Mouse (Mus musculus) urinary bladder, postnatal 14 days (tissue): ENCODE data around the gene Swap70.

ENCODE experiments used
- DNase-seq: peaks from one replicate; pipeline ENCODE4 v3.0.0; 2021; ENCODE audit warnings: low spot score

The Swap70 gene

DNA sequence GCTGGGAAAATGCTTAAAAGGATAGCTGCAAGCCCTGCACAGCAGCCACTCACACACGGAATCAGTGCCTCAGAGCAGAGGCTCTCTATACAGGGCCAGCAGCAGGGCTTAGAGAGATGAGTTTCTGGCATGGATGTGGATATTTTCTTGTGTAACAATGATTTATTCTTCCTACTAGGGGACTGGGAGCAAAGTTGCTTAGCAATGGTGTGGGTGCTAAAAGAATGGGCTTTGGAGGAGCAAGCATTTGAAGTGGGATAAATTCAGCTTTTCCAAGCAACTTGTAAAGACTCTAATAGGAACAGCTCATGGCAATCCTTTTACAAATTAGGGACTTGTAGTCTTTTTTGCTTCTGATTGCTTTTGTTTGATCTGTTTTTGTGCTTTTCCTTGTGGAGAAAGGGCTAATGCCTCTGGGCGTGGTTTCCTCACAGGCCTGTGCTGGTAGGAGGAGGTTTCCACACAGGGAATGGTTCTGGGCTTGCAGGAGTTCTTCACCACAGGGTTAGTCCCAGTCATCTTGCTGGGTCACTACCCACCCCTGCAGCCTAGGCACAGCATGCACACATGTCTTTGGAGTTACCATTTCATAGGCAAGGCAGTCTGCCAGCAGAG lies 16.4 kb downstream of the Swap70 start:
- peak; percentile 26 for DNase-seq

DNA sequence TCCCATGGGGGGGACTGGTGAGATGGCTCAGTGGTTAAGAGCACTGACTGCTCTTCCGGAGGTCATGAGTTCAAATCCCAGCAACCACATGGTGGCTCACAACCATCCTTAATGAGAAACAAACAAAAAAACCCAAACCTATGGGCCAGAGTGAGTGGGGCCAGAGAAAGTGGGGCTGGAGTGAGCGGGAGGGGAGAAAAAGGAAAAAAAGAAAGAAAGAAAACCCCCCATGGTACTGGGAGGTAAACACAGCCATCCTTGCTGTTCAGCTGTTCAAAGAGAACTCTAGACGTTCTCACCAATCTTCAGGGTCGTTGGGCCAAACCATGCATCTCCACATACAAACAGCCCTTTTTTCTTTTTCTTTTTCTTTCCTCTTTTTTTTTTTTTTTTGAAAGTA lies 18.1 kb downstream of the Swap70 start:
- no peak for DNase-seq

DNA sequence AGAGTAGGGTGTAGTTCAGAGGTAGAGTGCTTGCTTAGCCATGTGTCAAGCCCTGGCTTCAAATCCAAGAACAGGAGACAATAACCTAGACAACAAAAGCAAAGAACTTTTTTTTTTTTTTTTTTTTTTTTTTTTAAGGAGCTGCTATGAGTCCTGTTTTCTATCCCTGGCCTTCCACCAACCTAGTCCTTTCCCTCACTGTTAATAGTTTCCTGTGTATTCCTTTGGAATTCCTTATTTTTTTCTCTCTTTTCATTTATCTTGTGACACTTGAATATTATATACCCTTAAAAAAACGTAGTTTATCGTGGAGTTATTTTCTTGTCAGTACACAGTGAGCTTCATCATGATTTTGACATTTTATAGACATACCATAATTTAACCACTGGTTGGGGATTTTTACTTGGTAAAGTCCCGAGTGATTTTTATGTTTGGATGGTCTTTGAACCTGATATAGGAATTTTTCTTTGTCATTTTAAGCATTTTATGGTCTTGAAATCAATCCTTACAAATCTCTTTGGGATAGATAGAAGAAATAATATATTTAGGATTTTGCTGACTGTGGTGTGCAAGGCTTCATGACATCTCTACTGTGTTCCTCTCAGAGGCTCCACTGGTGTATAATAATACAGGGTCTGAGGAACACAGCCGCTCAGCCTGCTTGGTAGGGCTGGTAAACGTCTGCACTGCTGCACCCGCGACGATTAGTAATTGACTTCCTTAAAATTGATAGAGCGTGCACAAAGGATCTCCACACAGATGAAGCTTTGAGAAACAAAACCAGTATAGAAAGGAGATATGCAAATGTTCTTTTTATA lies 20.2 kb downstream of the Swap70 start:
- no peak for DNase-seq

DNA sequence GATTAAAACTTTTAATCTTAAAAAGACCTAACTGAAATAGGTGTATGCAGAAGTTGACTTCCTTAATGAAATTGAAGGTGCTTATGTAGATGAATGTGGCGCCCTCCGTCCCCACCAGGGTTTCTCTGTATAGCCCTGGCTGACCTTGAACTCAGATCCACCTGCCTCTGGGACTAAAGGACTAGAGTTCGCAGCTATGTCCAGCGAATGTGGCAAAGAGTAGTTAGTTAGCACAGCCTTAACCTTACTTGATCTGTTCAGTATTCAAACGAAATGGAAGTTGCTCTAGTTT lies 20.7 kb downstream of the Swap70 start:
- no peak for DNase-seq

DNA sequence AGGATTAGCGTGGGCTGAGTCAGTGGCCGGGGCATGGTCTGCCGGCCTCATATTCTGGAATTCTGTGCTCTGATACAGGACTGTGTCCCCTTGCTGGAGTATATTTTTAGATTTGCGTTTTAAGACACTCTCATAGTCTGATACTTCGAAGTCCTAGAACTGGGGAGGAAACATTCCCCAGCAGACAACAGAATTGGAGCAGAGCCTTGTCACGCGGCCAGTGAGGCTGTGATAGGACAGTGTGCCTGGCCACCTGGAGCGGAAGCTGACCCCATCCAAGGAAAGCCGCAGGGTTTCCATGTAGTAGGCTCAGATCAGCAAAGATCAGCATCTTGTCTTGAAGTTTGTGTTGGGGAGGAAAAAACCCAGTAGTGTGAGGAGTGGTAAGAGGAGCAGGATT lies 23.6 kb downstream of the Swap70 start:
- DNase-seq = no peak

DNA sequence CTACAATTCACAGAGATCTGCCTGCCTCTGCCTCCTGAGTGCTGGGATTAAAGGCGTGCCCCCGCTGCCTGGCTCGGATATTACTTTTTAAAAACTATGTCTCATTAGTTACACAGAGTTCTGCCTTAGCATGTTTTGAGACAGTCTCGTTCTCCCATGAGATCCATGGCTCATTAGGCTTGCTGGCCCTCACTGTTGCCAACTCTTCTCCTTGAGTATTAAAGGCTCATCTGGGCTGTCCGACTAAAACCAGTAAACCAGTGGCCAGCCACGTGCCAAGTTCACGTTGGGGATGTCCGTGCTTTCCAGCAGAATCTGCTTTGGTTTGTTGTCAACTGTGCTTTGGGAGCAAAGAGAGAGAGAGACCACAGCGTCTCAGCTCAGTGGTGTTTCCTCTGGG lies 25.0 kb downstream of the Swap70 start:
- no peak for DNase-seq

DNA sequence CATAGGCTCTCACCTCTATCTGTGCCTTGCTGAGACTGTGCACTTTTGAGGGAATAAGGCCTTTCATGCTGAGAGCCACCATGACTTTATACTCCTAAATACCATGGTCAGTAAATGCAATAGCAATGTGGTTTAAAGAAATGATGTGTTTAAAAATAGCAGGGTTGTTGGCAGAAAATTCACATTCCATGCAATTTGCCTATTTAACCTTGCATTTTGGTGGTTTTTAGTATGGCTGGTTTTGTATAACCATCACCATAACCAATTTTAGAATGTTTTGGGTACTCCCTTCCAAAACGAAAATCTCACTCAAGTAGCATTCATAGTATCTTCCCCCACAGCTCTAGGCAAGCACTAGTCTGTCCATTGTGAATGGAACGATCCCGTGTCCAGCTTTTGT lies 26.3 kb downstream of the Swap70 start:
- no peak for DNase-seq

DNA sequence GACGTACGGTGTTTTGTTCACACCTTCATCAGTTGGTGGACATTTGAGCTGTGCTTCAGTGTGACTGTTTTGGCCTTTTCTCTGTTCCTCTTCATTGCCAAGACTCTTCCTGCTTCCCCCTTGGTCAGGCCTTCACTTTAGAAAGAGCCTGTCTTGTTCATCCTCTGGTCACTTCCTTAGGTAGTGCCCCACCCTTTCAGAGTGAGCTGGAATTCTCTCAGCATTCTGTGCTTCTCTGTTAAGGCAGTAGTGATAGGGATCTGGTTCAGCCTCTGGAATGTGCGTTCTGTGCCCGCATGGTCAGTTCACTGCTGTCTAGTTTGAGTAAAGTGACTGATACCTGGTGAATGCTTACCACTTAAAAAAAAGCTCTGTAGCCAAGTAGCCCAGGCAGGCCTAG lies 27.2 kb downstream of the Swap70 start:
- DNase-seq = no peak

DNA sequence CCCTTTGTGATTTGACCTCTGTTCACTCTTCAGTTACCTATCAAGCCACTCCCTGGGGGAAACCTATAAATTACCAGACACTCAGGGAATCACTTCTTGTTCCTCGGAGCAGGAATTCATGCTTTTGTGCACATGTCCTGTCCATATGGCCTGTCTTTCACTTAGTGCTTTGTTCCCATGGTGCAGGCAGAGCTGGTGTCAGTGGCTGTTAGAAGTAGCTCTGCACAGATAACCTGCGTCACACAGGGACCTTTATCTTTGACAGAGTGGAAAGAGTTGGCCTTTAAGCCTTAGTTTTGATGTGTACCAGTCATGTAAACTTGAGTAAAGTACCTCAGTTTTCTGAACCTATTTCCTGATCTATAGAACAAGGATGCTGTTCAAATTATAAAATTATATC lies 32.4 kb downstream of the Swap70 start:
- no peak for DNase-seq

DNA sequence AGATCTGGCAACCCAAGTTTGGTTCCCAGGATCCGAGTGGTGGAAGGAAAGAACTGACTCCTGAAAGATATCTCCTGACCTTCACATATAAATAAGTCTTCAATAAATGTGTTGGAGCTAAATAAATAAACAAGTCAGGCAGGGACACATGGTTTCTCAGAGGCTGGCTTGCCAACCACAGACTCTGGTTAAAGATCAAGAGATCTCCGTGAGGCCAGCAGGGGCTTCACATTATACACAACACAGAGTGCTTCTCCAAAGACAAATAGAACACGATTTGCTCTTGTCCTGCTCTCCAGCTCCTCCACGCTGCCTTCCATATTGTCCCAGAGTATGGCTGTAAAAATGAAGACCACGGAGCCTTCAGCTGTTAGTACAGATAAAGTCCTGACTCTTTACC lies 32.9 kb downstream of the Swap70 start:
- DNase-seq = no peak

DNA sequence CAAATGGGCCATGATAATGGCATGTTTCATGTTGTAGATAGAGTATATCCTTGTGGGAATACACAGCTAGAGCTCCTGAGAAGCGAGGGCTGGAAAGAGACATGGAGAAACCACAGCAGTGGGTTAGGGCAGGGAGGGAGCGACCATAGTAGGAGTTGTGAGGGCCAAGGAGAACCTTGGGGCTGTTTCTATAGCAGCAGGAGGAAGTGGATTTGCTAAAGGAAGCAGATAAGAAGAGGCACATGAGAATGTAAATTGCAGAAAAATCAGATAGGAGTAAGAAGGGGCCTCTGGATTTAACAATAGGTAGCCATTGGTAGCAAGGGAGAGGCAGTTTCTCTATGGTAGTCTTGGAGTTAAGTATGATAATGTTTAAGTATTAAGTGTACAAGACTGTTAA lies 35.5 kb downstream of the Swap70 start:
- DNase-seq = no peak

DNA sequence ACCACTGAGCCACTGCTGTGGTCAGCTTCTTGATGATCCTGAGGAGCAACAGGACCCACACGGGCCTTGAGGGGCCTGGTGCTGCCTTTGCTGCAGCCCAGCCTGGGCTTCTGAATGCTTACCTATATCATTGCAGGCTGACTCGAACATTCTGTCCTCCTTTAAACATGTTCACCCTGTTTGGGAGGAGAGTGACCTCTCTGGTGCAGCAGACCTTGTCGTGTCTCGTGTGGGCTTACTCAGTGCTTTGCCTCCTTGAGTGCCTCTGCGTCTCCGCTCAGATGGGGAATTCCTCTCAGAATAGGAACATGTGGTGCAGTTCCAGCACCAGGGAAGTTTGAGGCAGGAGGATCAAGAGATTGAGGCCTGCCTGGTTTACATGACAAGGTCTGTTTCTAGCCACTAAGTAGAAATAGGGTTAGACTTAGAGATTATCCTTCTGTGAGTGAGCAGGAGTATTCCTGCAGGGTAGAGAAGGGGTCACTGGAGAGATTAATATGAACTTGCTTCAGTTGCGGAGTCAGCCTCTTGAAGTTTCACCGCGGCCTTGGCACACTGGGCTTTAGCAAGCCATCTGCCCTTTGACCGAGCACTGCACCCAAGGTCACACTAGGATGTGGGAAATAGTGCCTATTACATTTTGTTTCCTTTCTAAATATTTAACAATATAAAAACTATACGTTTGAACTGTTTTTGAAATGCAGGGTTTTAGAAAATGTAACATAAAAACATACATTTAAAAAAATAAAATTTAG lies 36.9 kb downstream of the Swap70 start:
- DNase-seq = no peak

DNA sequence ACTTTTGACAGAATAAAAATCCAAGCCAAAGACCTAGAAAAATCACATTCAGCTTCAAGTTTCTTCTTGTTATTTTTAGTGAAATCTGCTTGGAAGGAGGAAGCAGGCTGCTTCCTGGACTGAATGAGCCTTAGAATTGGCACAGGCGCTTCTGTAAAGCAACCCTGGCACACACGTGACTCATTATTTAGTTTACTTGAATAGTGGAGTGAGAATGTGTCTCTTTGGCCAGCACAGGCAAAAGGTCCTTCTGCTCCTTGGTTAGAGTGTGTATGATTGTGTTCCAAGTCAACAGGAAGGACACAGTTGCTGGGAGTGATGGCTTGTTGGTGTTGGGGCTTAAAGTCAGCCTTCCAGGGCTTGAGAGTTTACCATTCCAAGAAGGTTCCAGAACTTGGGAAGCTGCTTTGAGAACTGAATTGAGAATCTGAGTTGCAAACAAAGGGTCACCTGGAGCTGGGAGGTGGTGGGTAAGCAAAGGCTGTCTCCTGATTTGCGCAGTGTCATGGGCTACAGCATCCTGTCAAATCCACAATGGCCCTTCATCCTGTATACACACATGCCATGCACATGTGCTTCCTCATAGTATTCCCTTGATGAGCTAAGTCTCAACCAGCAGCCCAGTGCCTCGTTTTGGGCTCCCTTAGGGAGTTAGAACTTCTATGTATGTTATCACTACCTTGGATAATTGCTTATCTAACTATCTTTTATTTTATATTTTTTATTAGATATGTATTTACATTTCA lies 38.6 kb downstream of the Swap70 start:
- peak; percentile 35 for DNase-seq

DNA sequence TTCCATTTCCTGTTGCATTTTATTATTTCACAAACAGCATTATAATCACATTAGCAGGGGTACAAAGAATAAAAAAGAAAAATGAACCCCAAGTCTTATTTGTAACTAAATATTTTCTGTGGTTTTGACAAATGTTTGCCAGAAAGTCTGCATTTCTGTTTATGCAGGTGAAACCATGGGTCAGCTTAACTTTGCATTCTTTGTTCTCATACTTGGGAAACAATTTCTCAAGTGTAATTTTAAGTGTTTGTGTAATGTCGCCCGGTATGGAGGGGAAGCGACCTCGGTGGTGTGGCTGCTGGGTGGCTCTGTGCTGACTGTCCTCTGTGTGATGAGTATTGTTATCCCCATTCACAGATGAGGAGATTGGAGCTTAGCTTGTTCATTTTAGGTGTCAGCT lies 40.3 kb downstream of the Swap70 start:
- no peak for DNase-seq

DNA sequence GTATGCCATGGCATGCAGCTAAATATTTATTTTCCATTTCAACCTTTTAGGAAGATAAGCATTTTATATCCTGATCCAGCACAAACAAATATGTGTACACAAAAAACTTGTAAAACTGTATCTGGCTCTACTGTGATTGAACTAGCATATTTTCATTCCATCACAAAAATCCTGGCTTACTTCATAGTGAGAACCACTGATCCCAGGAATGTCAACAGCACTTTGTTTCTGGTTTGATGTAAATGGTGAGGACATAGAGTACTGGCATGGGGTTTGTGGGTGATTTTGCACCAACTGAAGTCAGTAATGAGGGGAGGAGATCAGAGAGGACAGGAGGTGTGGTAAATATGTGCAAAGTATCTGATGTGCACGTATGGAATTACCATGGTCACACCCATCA lies 41.1 kb downstream of the Swap70 start:
- DNase-seq = no peak

DNA sequence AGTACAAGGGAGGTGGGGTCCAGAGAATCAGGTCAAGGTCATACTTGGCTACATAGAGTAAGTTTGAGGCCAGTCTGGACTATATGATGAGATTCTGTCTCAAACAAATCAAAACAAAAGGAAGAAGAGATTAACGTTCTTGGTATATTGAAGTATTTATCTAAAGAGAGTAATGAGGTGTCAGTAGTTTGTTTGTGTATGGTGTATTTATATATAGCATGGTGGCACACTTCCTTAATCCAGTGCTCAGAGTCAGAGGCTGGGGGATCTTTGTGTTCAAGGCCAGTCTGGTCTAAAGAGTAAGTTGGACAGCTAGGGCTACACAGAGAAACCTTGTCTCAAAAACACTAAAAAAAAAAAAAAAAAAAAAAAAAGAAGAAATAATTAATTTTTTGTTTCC lies 42.0 kb downstream of the Swap70 start:
- DNase-seq = no peak

DNA sequence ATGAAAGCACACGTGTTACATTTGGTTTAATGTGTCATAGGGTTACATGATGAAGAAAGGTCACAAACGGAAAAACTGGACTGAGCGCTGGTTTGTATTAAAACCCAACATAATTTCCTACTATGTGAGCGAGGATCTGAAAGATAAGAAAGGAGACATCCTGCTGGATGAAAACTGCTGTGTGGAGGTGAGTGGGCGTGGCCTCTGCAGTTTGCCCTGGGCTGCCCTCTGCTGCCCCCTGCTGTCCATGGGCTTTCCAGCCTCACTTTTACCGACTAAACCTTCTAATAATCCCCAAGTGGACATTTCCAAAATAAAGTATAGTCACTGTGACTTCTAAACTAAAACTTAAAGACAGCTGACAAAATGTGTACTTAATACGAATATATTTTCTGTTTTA lies 44.3 kb downstream of the Swap70 start:
- DNase-seq = peak; percentile 93

DNA sequence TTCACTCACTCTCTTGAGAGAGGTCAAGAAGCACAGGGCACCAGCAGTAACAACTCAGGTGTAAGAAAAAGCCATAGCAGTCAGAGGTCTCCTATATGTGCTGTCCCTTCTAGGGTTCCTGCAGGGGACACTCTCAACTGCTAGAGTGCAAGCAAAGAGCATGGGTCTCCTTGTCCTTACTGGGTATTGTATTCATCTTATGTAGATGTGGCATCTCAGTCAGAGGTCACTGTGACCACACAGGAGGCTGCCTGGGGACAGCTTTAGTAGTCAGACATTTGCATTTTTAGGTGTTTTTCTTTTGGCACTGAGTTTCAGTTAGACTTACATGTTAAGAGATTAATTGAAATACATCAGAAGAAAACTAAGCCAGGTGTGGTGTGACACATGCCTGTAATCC lies 45.5 kb downstream of the Swap70 start:
- DNase-seq = no peak

DNA sequence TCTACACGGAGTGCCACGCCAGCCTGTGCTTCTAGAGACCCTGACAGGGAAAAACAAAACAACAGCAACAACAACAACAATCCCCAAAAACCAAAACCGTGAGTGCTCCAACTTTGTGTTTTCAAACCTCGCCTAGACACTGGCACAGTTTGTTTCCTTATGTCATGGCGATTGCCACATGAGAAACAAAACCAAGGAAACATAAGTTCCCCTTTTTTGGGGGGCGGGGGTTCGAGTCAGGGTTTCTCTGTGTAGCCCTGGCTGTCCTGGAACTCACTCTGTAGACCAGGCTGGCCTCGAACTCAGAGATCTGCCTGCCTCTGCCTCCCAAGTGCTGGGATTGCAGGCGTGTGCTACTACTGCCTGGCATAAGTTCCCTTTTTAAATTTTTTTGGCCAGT lies 46.5 kb downstream of the Swap70 start:
- DNase-seq = no peak

DNA sequence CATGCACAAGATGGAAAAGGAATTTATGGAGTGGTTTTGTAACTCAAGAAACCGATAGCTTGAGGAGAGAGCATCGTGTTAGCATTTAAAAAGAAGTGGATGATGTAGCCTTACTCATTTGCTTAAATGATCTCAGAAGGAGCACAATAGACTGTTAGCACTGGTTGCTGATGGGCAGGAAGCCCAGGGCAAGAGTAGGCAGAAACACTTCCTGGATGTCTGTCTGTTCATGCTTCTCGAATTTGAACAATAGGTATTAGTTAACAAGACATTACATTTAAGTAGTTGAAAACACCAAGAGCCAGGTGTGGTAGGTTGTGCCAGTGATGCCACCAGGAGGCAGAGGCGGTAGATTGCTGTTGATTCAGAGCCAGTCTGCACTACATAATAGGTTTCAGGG lies 47.0 kb downstream of the Swap70 start:
- no peak for DNase-seq

DNA sequence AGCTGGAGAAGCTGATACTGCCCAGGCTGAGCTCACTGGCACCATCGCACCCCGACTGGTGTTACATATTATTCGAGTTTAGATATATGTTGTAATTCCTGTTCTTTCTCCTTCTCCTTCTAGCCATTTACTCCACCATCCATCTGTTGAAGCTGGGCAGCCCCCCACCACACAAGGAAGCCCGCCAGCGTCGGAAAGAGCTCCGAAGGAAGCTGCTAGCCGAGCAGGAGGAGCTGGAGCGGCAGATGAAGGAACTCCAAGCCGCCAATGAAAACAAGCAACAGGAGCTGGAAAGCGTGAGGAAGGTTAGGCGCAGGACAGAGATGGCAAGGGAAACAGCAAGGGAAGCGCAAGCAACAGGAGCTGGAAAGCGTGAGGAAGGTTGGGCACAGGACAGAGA lies 48.3 kb downstream of the Swap70 start:
- no peak for DNase-seq

DNA sequence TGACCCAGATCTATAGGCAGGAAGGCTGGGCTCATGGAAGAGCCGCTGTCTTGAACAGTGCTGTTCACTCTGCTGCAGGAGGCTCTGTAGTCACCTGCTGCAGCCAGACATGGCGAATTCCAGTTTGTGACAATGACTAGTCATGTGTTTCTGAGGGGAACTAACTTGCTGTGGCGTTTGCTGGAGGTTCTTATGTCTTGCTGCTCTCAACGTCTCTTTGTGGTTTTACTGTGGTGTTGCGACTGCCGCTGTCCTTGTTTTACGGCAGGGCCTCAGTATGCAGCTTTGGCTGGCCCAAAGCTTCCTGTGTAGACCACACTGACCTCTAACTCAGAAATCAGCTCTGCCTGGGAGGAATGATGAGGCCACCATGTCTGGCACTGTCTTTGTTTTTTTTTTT lies 48.9 kb downstream of the Swap70 start:
- no peak for DNase-seq

DNA sequence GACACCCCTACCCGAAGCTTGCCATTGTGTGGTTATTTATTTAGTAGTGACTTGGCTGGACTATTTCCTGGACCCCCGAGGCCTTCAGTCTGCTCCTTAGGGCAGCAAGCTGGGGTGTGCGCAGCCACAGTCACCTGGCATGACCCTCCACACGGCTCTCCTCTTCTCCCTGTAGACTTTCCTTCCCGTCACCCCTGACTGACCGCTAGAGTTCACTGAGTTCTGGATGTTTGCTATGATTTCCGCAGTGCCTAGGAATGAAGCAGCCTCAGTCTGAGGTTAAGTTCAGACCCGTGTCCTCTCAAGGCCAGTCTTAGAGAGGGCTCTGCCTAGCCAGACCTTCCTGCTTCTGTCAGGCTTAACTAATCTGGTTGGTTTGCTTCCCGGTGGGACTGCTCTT lies 50.3 kb downstream of the Swap70 start:
- DNase-seq = no peak
